Mouse (Mus musculus) thymus, adult 18-20 months (tissue): ENCODE measurements around the gene Daam2.

Source experiments
- DNase-seq, 2 experiments: peaks; one replicate each; pipeline ENCODE4 v3.0.0; 2022; ENCODE audit warnings: mixed read lengths in 2 of 2

The Daam2 gene

GRCm38 (mm10) chr17:49530215-49530614 is 33.9 kb downstream of the Daam2 start:
- DNase-seq, result no peak

- DNase-seq, result no peak
Measured at GRCm38 (mm10) chr17:49528503-49529205, 35.5 kb downstream of the Daam2 start.

- DNase-seq, result no peak
Measured at GRCm38 (mm10) chr17:49528033-49528432, 36.1 kb downstream of the Daam2 start.

- DNase-seq, result no peak
Measured at GRCm38 (mm10) chr17:49526566-49526965, 37.6 kb downstream of the Daam2 start.

GRCm38 (mm10) chr17:49525911-49526310 is 38.2 kb downstream of the Daam2 start:
- no peak for DNase-seq

GRCm38 (mm10) chr17:49524584-49524983 is 39.6 kb downstream of the Daam2 start:
- no peak for DNase-seq

GRCm38 (mm10) chr17:49522435-49522834 is 41.7 kb downstream of the Daam2 start:
- no peak for DNase-seq

GRCm38 (mm10) chr17:49522002-49522401 is 42.1 kb downstream of the Daam2 start:
- DNase-seq, result no peak

- DNase-seq, result no peak
Measured at GRCm38 (mm10) chr17:49520674-49521073, 43.5 kb downstream of the Daam2 start.

- no peak for DNase-seq
Measured at GRCm38 (mm10) chr17:49519576-49520247, 44.4 kb downstream of the Daam2 start.

GRCm38 (mm10) chr17:49517091-49517490 is 47.1 kb downstream of the Daam2 start:
- DNase-seq, result no peak

GRCm38 (mm10) chr17:49515678-49516077 is 48.5 kb downstream of the Daam2 start:
- DNase-seq, result no peak

- DNase-seq, result no peak
Measured at GRCm38 (mm10) chr17:49515141-49515540, 49.0 kb downstream of the Daam2 start.

GRCm38 (mm10) chr17:49512671-49513085 is 51.5 kb downstream of the Daam2 start:
- DNase-seq, result no peak

- no peak for DNase-seq
Measured at GRCm38 (mm10) chr17:49509431-49509830, 54.7 kb downstream of the Daam2 start.

GRCm38 (mm10) chr17:49503246-49503900 is 60.8 kb downstream of the Daam2 start:
- DNase-seq, result no peak

GRCm38 (mm10) chr17:49500234-49500633 is 63.9 kb downstream of the Daam2 start:
- DNase-seq, result no peak

- no peak for DNase-seq
Measured at GRCm38 (mm10) chr17:49499635-49500034, 64.5 kb downstream of the Daam2 start.

- DNase-seq, result no peak
Measured at GRCm38 (mm10) chr17:49498169-49498568, 66.0 kb downstream of the Daam2 start.

GRCm38 (mm10) chr17:49493276-49493675 is 70.9 kb downstream of the Daam2 start:
- no peak for DNase-seq

- no peak for DNase-seq
Measured at GRCm38 (mm10) chr17:49489098-49489497, 75.0 kb downstream of the Daam2 start.

GRCm38 (mm10) chr17:49484435-49484834 is 79.7 kb downstream of the Daam2 start:
- no peak for DNase-seq

- no peak for DNase-seq
Measured at GRCm38 (mm10) chr17:49481876-49482275, 82.3 kb downstream of the Daam2 start.

GRCm38 (mm10) chr17:49477370-49477769 is 86.8 kb downstream of the Daam2 start:
- DNase-seq, result no peak
